Mouse (Mus musculus): Measurements from ENCODE around the gene Obsl1. TPM values are rescaled to one million over a fixed set of nuclear protein-coding genes. Genes with fewer than 3 reads are reported as not detected.

Gene Obsl1
- polyA plus RNA-seq, 1 experiment from 2014 or later: 42.6 TPM

DNA sequence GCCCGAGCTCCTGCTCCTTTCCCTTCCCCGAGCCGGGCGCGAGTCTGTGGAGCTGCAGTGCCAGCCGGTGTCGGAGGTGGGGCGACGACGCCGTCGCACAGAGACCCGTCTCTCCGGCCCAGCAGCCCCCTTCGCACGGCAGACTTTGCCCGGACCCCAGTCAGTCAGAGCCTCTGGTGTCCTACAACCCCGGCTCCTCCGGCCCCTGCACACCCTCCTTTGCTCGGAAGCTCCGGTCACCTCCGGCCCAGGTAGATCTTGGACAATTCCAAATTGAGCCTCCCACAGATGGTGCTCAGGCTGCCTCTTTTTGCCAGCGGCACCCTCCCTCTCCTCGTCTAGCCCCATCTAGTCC, 26.6 kb downstream of the Obsl1 start:
- WGBS: under 1% methylated on average over 24 of the region's 24 CpGs

DNA sequence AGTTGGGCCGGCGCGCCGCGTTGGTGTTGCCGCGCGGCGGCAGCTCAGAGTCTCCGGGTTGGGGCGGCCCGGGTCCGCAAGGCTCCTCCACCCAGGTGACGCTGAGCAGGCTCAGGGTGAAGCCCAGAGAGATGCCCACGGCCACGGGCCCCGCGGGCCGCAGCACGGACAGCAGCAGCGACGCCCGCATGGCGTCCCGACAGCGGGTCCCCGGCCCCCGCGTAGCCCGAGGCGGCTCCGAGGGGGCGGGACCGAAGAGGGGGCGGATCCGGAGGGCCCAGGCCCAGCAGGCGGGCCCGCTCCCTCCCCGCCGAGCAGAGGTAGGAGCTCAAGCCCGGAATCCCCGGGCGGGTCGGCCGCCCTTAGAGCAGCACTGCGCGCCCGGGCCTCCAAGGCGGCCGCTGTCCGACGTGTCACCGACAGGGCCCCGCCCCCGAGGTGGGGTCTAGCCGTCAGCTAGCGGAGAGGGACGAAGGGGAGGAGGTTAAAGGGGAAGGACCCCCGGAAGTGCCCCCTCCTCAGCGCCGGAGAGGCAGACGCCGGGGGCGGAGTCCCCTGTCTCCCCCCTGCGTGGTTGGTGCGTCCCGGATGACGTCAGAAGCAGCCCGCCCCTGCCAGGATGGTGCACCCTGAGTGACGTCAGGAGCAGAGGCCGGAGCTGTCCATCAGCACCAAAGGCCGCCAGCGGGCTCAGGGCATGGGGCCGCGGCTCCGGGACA, 27.2 kb downstream of the Obsl1 start, which contains the start of the genes Chpf and Tmem198:
Gene Chpf, minus strand, starts transcription at position 392 of the 719 bp plus-strand sequence.
Gene Tmem198, plus strand, starts transcription at position 617 of the 719 bp plus-strand sequence.
- Histone ChIP-seq H3K27ac (peak within 1 kb of the TSS; percentile 73), H3K27me3 (ENCODE audit: insufficient read depth, low read length) (peaks cover 25% of the 10 kb centered on the region; the same call in 1 of the 2 replicates), H3K4me1 (replicated peaks; ENCODE audit: insufficient read depth, low read length) (peaks cover 7% of the 10 kb centered on the region), H3K9ac (ENCODE audit: low read depth, low read length) (peak within 1 kb of the TSS; percentile 61), H3K4me3 (replicated peaks; ENCODE audit: low read depth, low read length) (peak within 1 kb of the TSS; percentile 54), H3K36me3 (ENCODE audit: insufficient read depth, low read length) (peaks cover 19% of the 10 kb centered on the region), H3K9me3 (replicated peaks; ENCODE audit: low read length) (no peaks in the 10 kb centered on the region), H3K4me2 (ENCODE audit: low read length) (peak within 1 kb of the TSS; percentile 76)
- WGBS: under 1% methylated on average over 61 of the region's 76 CpGs
- TF ChIP-seq CTCF (IDR thresholded peaks at IDR 0.05; ENCODE audit: low read depth): no peak
- ATAC-seq (replicated peaks; ENCODE audit: low FRiP score, low read depth) (peak; percentile 89), DNase-seq (ENCODE audit: low spot score) (peak; percentile 96)

More for the DNA sequence above, 26.6 kb downstream of the Obsl1 start:
- Histone ChIP-seq H3K9me3 (replicated peaks; ENCODE audit: low read length) (no peaks in the 10 kb centered on the region), H3K27me3 (ENCODE audit: insufficient read depth, low read length) (peaks cover 31% of the 10 kb centered on the region; the same call in 1 of the 2 replicates), H3K4me3 (replicated peaks; ENCODE audit: low read depth, low read length) (peak overlapping the region; percentile 54), H3K27ac (no peak overlapping the region), H3K9ac (ENCODE audit: low read depth, low read length) (no peak overlapping the region), H3K4me2 (ENCODE audit: low read length) (peak overlapping the region; percentile 76), H3K4me1 (replicated peaks; ENCODE audit: insufficient read depth, low read length) (peaks cover 7% of the 10 kb centered on the region), H3K36me3 (ENCODE audit: insufficient read depth, low read length) (peaks cover 19% of the 10 kb centered on the region)
- no peak for TF ChIP-seq CTCF (IDR thresholded peaks at IDR 0.05; ENCODE audit: low read depth)
- ATAC-seq (replicated peaks; ENCODE audit: low FRiP score, low read depth) (no peak; the same call in 1 of the 2 replicates), DNase-seq (ENCODE audit: low spot score) (no peak)

DNA sequence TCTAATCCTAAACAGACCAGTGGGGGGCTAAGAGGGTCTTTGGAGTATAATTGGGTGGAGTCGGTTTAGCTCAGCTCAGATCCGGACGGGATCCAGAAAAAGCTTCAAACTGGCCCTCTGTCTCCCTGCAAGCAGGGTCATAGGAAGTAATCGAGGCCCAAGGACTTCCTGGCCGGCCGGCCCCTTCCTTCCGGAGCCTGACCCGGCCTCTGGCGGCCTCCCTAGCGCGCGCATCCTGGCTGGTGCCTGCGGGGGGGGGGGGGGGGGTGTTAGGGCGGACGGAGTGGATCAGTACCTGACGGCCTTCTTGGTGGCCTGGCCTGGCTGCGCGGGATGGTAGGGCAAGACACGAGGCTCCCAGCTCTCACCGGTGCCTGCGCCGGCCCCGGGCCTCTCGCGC, 27.8 kb downstream of the Obsl1 start:
- peaks cover 22% of the 10 kb centered on the region for H3K36me3 ChIP-seq (ENCODE audit: insufficient read depth, low read length)
- no peaks in the 10 kb centered on the region for H3K9me3 ChIP-seq (replicated peaks; ENCODE audit: low read length)
- no peak for TF ChIP-seq CTCF (IDR thresholded peaks at IDR 0.05; ENCODE audit: low read depth)
- peaks cover 22% of the 10 kb centered on the region; the same call in 1 of the 2 replicates for H3K27me3 ChIP-seq (ENCODE audit: insufficient read depth, low read length)
- H3K4me1 ChIP-seq (replicated peaks; ENCODE audit: insufficient read depth, low read length): peaks cover 7% of the 10 kb centered on the region
- H3K4me2 ChIP-seq (ENCODE audit: low read length): peak overlapping the region; percentile 76
- whole genome bisulfite sequencing: under 1% methylated on average over 21 of the region's 25 CpGs
- peak overlapping the region; percentile 61 for H3K9ac ChIP-seq (ENCODE audit: low read depth, low read length)
- ATAC-seq (replicated peaks; ENCODE audit: low FRiP score, low read depth): no peak; the same call in 1 of the 2 replicates
- peak; percentile 74 for DNase-seq (ENCODE audit: low spot score)
- H3K27ac ChIP-seq: peak overlapping the region; percentile 73
- peak overlapping the region; percentile 54 for H3K4me3 ChIP-seq (replicated peaks; ENCODE audit: low read depth, low read length)

DNA sequence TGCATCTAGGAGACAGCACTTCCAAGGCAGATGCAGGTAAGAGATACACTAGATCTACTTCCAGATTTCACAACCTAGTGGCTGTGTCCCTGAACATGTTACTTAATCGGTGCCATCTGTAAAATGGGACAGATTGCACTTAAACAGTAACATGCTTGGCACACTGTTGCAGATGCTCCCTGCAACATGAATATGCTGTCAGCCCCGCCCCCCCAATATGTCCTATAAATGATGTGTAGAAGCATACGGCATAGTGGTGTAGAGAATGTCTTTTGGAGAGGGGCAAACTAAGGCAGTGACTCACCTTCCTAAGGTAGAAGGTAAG, 28.3 kb downstream of the Obsl1 start:
- Histone ChIP-seq H3K9ac (ENCODE audit: low read depth, low read length) (no peak overlapping the region), H3K27me3 (ENCODE audit: insufficient read depth, low read length) (peaks cover 17% of the 10 kb centered on the region; the same call in 1 of the 2 replicates), H3K27ac (no peak overlapping the region), H3K4me2 (ENCODE audit: low read length) (peak overlapping the region; percentile 76), H3K4me1 (replicated peaks; ENCODE audit: insufficient read depth, low read length) (peaks cover 7% of the 10 kb centered on the region), H3K9me3 (replicated peaks; ENCODE audit: low read length) (no peaks in the 10 kb centered on the region), H3K4me3 (replicated peaks; ENCODE audit: low read depth, low read length) (peak overlapping the region; percentile 54; the same call in 1 of the 2 replicates), H3K36me3 (ENCODE audit: insufficient read depth, low read length) (peaks cover 22% of the 10 kb centered on the region)
- no peak for DNase-seq (ENCODE audit: low spot score)
- no peak for TF ChIP-seq CTCF (IDR thresholded peaks at IDR 0.05; ENCODE audit: low read depth)
- WGBS: 39% methylated on average over 3 of the region's 3 CpGs
- ATAC-seq (replicated peaks; ENCODE audit: low FRiP score, low read depth): no peak

DNA sequence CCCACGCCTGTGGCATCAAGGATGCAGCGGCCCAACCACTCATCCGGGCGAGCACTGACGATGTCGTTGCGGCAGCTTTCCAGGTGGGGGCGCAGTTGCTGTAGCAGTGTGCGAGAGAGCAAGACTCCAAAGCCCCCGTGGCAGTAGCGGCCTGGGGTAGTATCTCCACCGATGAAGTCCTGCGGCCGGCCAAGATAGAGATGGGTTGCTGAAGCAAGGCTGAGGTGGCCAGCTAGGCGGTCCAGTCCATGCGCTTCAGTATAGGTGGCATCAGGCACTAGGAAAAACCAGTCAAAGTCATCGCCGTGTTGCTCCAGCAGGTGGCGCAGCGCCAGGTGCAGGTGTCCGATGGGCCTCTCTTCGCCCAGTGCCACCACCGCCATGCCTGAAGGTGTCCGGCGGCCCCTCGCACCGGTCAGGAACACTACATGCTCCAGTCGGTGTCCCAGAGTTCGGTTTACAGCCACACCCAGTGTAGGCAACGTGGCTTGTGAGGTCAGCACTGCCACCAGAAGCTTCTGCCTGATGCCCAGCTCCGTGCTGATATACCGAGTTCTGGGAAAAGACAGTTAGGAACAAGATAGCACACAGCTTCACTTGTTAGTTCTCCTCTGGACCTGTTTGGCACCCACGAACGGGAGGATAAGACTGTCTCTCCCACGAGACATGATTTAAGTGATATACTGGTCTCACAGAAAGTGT, 28.8 kb downstream of the Obsl1 start:
- peaks cover 22% of the 10 kb centered on the region for H3K36me3 ChIP-seq (ENCODE audit: insufficient read depth, low read length)
- 11% methylated on average over 35 of the region's 35 CpGs for WGBS
- ATAC-seq (replicated peaks; ENCODE audit: low FRiP score, low read depth): peak; percentile 3; the same call in 1 of the 2 replicates
- TF ChIP-seq CTCF (IDR thresholded peaks at IDR 0.05; ENCODE audit: low read depth): peak; percentile 90
- H3K9ac ChIP-seq (ENCODE audit: low read depth, low read length): no peak overlapping the region
- H3K4me2 ChIP-seq (ENCODE audit: low read length): peak overlapping the region; percentile 76
- H3K4me3 ChIP-seq (replicated peaks; ENCODE audit: low read depth, low read length): no peak overlapping the region; the same call in 1 of the 2 replicates
- H3K4me1 ChIP-seq (replicated peaks; ENCODE audit: insufficient read depth, low read length): peaks cover 7% of the 10 kb centered on the region
- H3K27me3 ChIP-seq (ENCODE audit: insufficient read depth, low read length): peaks cover 13% of the 10 kb centered on the region; the same call in 1 of the 2 replicates
- no peak overlapping the region for H3K27ac ChIP-seq
- DNase-seq (ENCODE audit: low spot score): peak; percentile 82
- H3K9me3 ChIP-seq (replicated peaks; ENCODE audit: low read length): no peaks in the 10 kb centered on the region

DNA sequence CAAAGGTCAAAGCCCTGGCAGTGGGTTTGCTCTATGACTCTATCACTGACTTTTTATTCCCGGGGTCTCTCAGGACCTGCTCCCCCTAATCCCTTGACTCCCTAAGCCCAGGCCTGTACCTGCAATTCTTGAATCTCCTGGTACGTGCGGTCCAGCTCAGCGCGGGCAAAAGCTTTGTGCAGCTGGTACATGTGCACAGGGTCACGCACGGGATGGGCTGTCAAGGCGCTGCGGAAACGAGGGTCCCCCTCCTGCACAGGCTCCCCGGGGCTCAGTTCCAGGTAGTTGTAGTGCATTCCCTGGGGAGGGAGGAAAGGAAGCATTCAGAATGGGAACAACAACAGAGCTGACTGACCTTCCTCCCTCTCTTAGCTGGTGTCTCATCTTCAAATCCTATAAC, 29.8 kb downstream of the Obsl1 start:
- H3K4me2 ChIP-seq (ENCODE audit: low read length): no peak overlapping the region
- no peaks in the 10 kb centered on the region for H3K9me3 ChIP-seq (replicated peaks; ENCODE audit: low read length)
- DNase-seq (ENCODE audit: low spot score) (no peak), ATAC-seq (replicated peaks; ENCODE audit: low FRiP score, low read depth) (no peak)
- H3K9ac ChIP-seq (ENCODE audit: low read depth, low read length): no peak overlapping the region
- H3K27me3 ChIP-seq (ENCODE audit: insufficient read depth, low read length): peaks cover 6% of the 10 kb centered on the region; the same call in 1 of the 2 replicates
- peaks cover 7% of the 10 kb centered on the region for H3K4me1 ChIP-seq (replicated peaks; ENCODE audit: insufficient read depth, low read length)
- no peak overlapping the region for H3K27ac ChIP-seq
- WGBS: 96% methylated on average over 11 of the region's 11 CpGs
- peaks cover 22% of the 10 kb centered on the region for H3K36me3 ChIP-seq (ENCODE audit: insufficient read depth, low read length)
- TF ChIP-seq CTCF (IDR thresholded peaks at IDR 0.05; ENCODE audit: low read depth): no peak
- H3K4me3 ChIP-seq (replicated peaks; ENCODE audit: low read depth, low read length): no peak overlapping the region

Data from kidney, postnatal 0 days (tissue).